Mouse (Mus musculus) lung, adult 2 months (tissue): ENCODE measurements around the gene Chrna4. TPM values are rescaled to one million over a fixed set of nuclear protein-coding genes. Genes with fewer than 3 reads are reported as not detected.

Experiments
- DNase-seq: peaks from one replicate; pipeline ENCODE4 v3.0.0; 2022
- H3K4me1 ChIP-seq: fragments of 200-500 bp; 2 replicates; pipeline ENCODE4 v1.6.1; 2011; ENCODE audit warnings: low read length; ENCODE audit not compliant: control insufficient read depth, insufficient read depth
- H3K4me3 ChIP-seq: fragments of 200-500 bp; replicated peaks from 2 replicates; pipeline ENCODE3; 2011; ENCODE audit warnings: low read depth, mild to moderate bottlenecking, control low read depth, low read length; ENCODE audit errors: extremely low read depth
- CTCF ChIP-seq: fragments of 200-500 bp; IDR thresholded peaks from 2 replicates; pipeline ENCODE4 v1.5.1; 2011; ENCODE audit warnings: mild to moderate bottlenecking, low read length, control low read depth; ENCODE audit not compliant: insufficient read depth
- POLR2A ChIP-seq: fragments of 200-500 bp; IDR thresholded peaks from 2 replicates; pipeline ENCODE4 v1.6.1; 2011; ENCODE audit warnings: low read depth, mild to moderate bottlenecking, control low read depth, low read length, borderline replicate concordance; ENCODE audit errors: extremely low read depth
- WGBS: fragments of 180-500 bp; shearing (Covaris S2); methylation state at CpG from one replicate; pipeline ENCODE4 v1.1.7; 2018; 5-methylcytosine and 5-hydroxymethylcytosine counted together
- polyA plus RNA-seq: library from polyadenylated mRNA; depleted of rRNA; stranded (reverse); fragments of >200 nt; gene quantifications from 2 replicates; pipeline ENCODE4 v1.2.3, GENCODE M21; 2012; rRNA removed

Chrna4 gene
- 0.02 TPM in 1 of 2 replicates, not detected in the other for polyA plus RNA-seq

- 38% methylated on average over 3 of the region's 3 CpGs for WGBS
- Histone ChIP-seq H3K4me3 (no peak within 1 kb of the TSS), H3K4me1 (no peaks in the 10 kb centered on the region)
- DNase-seq, result no peak
- TF ChIP-seq CTCF (no peak), POLR2A (no peak)
Measured at GRCm38 (mm10) chr2:181043437-181043836, at the start of gene Chrna4. Gene Chrna4 (minus strand): TSS chr2:181043546.

GRCm38 (mm10) chr2:181090123-181090522 is 46.8 kb upstream of the Chrna4 start:
- H3K4me1 ChIP-seq, result no peaks in the 10 kb centered on the region
- no peak overlapping the region for H3K4me3 ChIP-seq
- 59% methylated on average over 3 of the region's 3 CpGs for WGBS
- no peak for DNase-seq
- no peak for TF ChIP-seq CTCF
- no peak for TF ChIP-seq POLR2A

GRCm38 (mm10) chr2:181084997-181085396 is 41.7 kb upstream of the Chrna4 start:
- WGBS, result 64% methylated on average over 8 of the region's 8 CpGs
- H3K4me3 ChIP-seq, result no peak overlapping the region
- H3K4me1 ChIP-seq, result no peaks in the 10 kb centered on the region
- no peak for DNase-seq
- TF ChIP-seq POLR2A (no peak), CTCF (no peak)

GRCm38 (mm10) chr2:181083945-181084344 is 40.6 kb upstream of the Chrna4 start:
- DNase-seq, result no peak
- no peak overlapping the region for H3K4me3 ChIP-seq
- no peak for TF ChIP-seq CTCF
- no peak for TF ChIP-seq POLR2A
- WGBS, result 35% methylated on average over 4 of the region's 4 CpGs
- no peaks in the 10 kb centered on the region for H3K4me1 ChIP-seq

DNA sequence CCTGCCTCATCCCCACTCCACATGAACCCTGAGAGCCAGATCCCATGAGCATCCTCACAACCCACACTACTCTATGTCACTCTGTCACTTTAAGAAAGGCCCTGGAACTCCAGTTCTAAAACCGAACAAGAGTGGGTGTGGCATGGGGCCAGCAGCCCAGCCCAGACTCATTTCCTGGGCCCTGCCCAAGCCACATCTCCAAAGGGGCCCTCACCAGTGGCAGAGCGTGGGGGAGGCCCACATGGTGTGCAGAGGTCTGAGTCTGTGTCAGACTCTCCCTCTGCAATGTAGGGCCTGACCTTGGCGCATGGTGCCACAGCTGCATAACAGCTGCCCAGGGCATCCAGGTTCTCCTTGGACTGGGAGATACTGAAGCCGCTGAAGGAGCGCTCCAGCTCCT is 37.5 kb upstream of the Chrna4 start:
- Histone ChIP-seq H3K4me1 (no peaks in the 10 kb centered on the region), H3K4me3 (no peak overlapping the region)
- DNase-seq, result no peak
- WGBS, result 52% methylated on average over 5 of the region's 5 CpGs
- TF ChIP-seq CTCF (no peak), POLR2A (no peak)

DNA sequence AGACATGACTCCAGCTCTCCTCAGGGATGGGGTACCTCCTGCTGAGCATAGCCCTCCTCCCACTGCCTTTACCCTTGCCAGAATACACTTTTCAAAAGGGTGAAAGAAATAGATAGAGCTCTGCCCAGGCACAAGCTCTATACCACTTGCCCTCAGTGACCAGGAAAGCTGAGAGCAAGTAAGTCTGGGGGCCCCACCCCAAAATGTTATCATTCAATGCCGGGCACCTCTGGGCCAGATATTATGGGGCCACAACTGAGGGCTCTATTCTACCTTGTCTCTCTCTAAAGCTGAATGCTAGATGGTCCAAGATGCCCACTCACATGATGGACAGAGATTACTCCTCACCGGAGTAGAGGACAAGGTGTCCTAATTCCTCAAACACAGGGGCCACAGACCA is 36.2 kb upstream of the Chrna4 start:
- WGBS, result 77% methylated on average over 2 of the region's 2 CpGs
- H3K4me3 ChIP-seq, result no peak overlapping the region
- no peak for TF ChIP-seq POLR2A
- TF ChIP-seq CTCF, result no peak
- DNase-seq, result no peak
- H3K4me1 ChIP-seq, result no peaks in the 10 kb centered on the region

GRCm38 (mm10) chr2:181078908-181079307 is 35.6 kb upstream of the Chrna4 start:
- TF ChIP-seq CTCF, result no peak
- no peak for TF ChIP-seq POLR2A
- WGBS, result 76% methylated on average over 2 of the region's 2 CpGs
- Histone ChIP-seq H3K4me3 (no peak overlapping the region), H3K4me1 (no peaks in the 10 kb centered on the region)
- no peak for DNase-seq

GRCm38 (mm10) chr2:181075501-181075900 is 32.2 kb upstream of the Chrna4 start:
- 82% methylated on average over 12 of the region's 12 CpGs for WGBS
- DNase-seq, result no peak
- Histone ChIP-seq H3K4me1 (no peaks in the 10 kb centered on the region), H3K4me3 (no peak overlapping the region)
- no peak for TF ChIP-seq POLR2A
- TF ChIP-seq CTCF, result no peak

GRCm38 (mm10) chr2:181072403-181072714 is 29.0 kb upstream of the Chrna4 start:
- TF ChIP-seq CTCF (no peak), POLR2A (no peak)
- no peak overlapping the region for H3K4me3 ChIP-seq
- no peak for DNase-seq
- no peaks in the 10 kb centered on the region for H3K4me1 ChIP-seq
- 0% methylated on average over 1 of the region's 1 CpGs for WGBS

- DNase-seq, result peak; percentile 79
- 56% methylated on average over 7 of the region's 7 CpGs for WGBS
- TF ChIP-seq POLR2A (no peak), CTCF (peak; percentile 92)
- H3K4me1 ChIP-seq, result no peaks in the 10 kb centered on the region
- no peak overlapping the region for H3K4me3 ChIP-seq
Measured at GRCm38 (mm10) chr2:181071706-181072402, 28.5 kb upstream of the Chrna4 start.
